Mouse (Mus musculus) ES-Bruce4 (cell line): ENCODE data around the gene Nmur1.

Experiments
- CTCF ChIP-seq: IDR thresholded peaks from one replicate; pipeline ENCODE4 v1.8.1; 2011; ENCODE audit warnings: low read depth, low read length
- EP300 ChIP-seq: IDR thresholded peaks from 2 replicates; pipeline ENCODE4 v1.6.1; 2011; ENCODE audit warnings: low read depth, low read length; ENCODE audit not compliant: insufficient read depth
- POLR2A ChIP-seq: IDR thresholded peaks from one replicate; pipeline ENCODE4 v1.8.1; 2011; ENCODE audit warnings: low read length; ENCODE audit not compliant: insufficient read depth

- no peak for TF ChIP-seq CTCF
- TF ChIP-seq EP300: no peak
- no peak for TF ChIP-seq POLR2A
Measured at GRCm38 (mm10) chr1:86447596-86448171, 21.7 kb upstream of the Nmur1 start.
